Comparison of ENCODE assay signal across 29 mouse cellular contexts in the genomic region with DNA sequence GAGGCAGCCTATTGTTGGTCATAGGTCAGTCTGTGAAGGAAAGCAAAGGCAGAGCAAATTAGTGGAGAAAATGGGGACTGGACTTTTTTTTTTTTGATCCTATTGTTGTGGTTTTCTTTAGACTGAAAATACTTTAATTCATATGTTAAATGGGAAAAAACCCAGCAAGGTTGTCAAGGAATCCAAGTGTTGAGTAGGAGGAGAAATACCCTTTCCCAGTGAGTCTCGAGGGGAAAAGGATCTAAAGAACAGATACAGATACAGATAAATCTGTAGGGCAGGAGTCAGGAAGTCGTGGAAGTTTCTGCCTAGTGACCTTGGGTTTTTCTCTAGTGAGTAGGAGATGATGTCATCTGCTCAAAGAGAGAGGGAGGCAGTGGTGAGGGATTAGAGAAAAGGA. TPM values are rescaled to one million over a fixed set of nuclear protein-coding genes. Genes with fewer than 3 reads are reported as not detected.
DNase-seq lines count a peak whose midpoint lies in the region; ATAC-seq and TF ChIP-seq lines count a peak whose summit lies in the region.
"Had no signal": no experiment of that assay in that cellular context is flagged by ENCODE, and none has a peak within 500 bp of the region (broad histone marks: within the 10 kb centered on the region; RNA-seq: fewer than 3 reads in every experiment).

No protein-coding gene starts in this region.

- no peaks in the 10 kb centered on the region for H3K4me1 ChIP-seq in embryonic facial prominence, embryonic 14.5 days (ENCODE audit: control insufficient read depth, insufficient read depth, low read length)
- H3K4me1 ChIP-seq in embryonic facial prominence, embryonic 10.5 days, result no peaks in the 10 kb centered on the region
- H3K4me1 ChIP-seq in lung, postnatal 0 days (ENCODE audit: insufficient read depth, low read depth, low read length), result no peaks in the 10 kb centered on the region
- H3K4me1 ChIP-seq: embryonic facial prominence, embryonic 12.5 days; heart, embryonic 12.5 days; hindbrain, embryonic 12.5 days; lung, embryonic 15.5 days; megakaryocyte, embryonic 14.5 days had no signal

- H3K27me3 ChIP-seq in embryonic facial prominence, embryonic 14.5 days (replicated peaks; ENCODE audit: control insufficient read depth, insufficient read depth, low read length), result no peaks in the 10 kb centered on the region
- peaks cover 27% of the 10 kb centered on the region for H3K27me3 ChIP-seq in embryonic facial prominence, embryonic 10.5 days (replicated peaks; ENCODE audit: low read depth, poor library complexity, severe bottlenecking)
- no peaks in the 10 kb centered on the region for H3K27me3 ChIP-seq in lung, postnatal 0 days (replicated peaks; ENCODE audit: insufficient read depth, low read length)
- H3K27me3 ChIP-seq: embryonic facial prominence, embryonic 12.5 days; heart, embryonic 12.5 days; hindbrain, embryonic 12.5 days; lung, embryonic 15.5 days; megakaryocyte, embryonic 14.5 days had no signal

- DNase-seq in embryonic facial prominence, embryonic 14.5 days (ENCODE audit: low spot score), result peak; percentile 10
- DNase-seq in embryonic facial prominence, embryonic 10.5 days (ENCODE audit: low spot score), result no peak
- DNase-seq in lung, postnatal 0 days (ENCODE audit: low spot score), result peak; percentile 15
- DNase-seq in lung, postnatal 36 days, result no peak
- peak; percentile 21 for DNase-seq in embryo, embryonic 10.5 days (ENCODE audit: low spot score)
- no peak for DNase-seq in cerebellum, adult 9-11 months
- DNase-seq in layer of hippocampus, adult 11-12 months (ENCODE audit: low spot score), result no peak
- DNase-seq: adrenal gland, postnatal 10 days; cerebellum, adult 11 months; cerebellum, adult 9-10 months; heart, adult 2 months; heart, postnatal 10 days; kidney, adult 9 months; kidney, postnatal 10 days; layer of hippocampus, adult 9-11 months; liver; lung, postnatal 4 days; midbrain, embryonic 14.5 days; right cerebral cortex, postnatal 25 days; thymus, postnatal 14 days had no signal

- H3K9me3 ChIP-seq in embryonic facial prominence, embryonic 14.5 days (ENCODE audit: control insufficient read depth, low read length), result no peaks in the 10 kb centered on the region
- no peaks in the 10 kb centered on the region for H3K9me3 ChIP-seq in embryonic facial prominence, embryonic 10.5 days
- no peaks in the 10 kb centered on the region for H3K9me3 ChIP-seq in lung, postnatal 0 days (ENCODE audit: low read length)
- H3K9me3 ChIP-seq: embryonic facial prominence, embryonic 12.5 days; heart, embryonic 12.5 days; hindbrain, embryonic 12.5 days; lung, embryonic 15.5 days; megakaryocyte, embryonic 14.5 days had no signal

- no peaks in the 10 kb centered on the region for H3K36me3 ChIP-seq in embryonic facial prominence, embryonic 14.5 days (ENCODE audit: control insufficient read depth, insufficient read depth, low read length)
- H3K36me3 ChIP-seq in embryonic facial prominence, embryonic 10.5 days (replicated peaks), result no peaks in the 10 kb centered on the region
- no peaks in the 10 kb centered on the region for H3K36me3 ChIP-seq in lung, postnatal 0 days (ENCODE audit: insufficient read depth, low read length)
- H3K36me3 ChIP-seq: embryonic facial prominence, embryonic 12.5 days; heart, embryonic 12.5 days; hindbrain, embryonic 12.5 days; lung, embryonic 15.5 days had no signal

- no peak for TF ChIP-seq CTCF in lung, postnatal 0 days (IDR thresholded peaks at IDR 0.05)

- 23% methylated on average over 2 of the region's 2 CpGs for WGBS in embryonic facial prominence, embryonic 14.5 days
- 19% methylated on average over 2 of the region's 2 CpGs for WGBS in embryonic facial prominence, embryonic 10.5 days
- WGBS in lung, postnatal 0 days, result 12% methylated on average over 2 of the region's 2 CpGs

- H3K27ac ChIP-seq in embryonic facial prominence, embryonic 14.5 days (replicated peaks; ENCODE audit: low read depth, low read length), result no peak overlapping the region
- no peak overlapping the region for H3K27ac ChIP-seq in embryonic facial prominence, embryonic 10.5 days (replicated peaks)
- H3K27ac ChIP-seq in lung, postnatal 0 days (ENCODE audit: low read length), result no peak overlapping the region
- H3K27ac ChIP-seq: embryonic facial prominence, embryonic 12.5 days; heart, adult 2 months; hindbrain, embryonic 12.5 days; liver, embryonic 14.5 days had no signal

- TF ChIP-seq EP300 in lung, postnatal 0 days (IDR thresholded peaks at IDR 0.05), result no peak

- no peak for ATAC-seq in embryonic facial prominence, embryonic 14.5 days (ENCODE audit: low read depth)
- ATAC-seq in lung, postnatal 0 days, result no peak
- ATAC-seq: forebrain, embryonic 16.5 days; intestine, postnatal 0 days had no signal

- no peak overlapping the region for H3K4me3 ChIP-seq in embryonic facial prominence, embryonic 14.5 days (ENCODE audit: low read depth, low read length)
- H3K4me3 ChIP-seq in embryonic facial prominence, embryonic 10.5 days, result no peak overlapping the region
- H3K4me3 ChIP-seq in lung, postnatal 0 days (ENCODE audit: low read depth, low read length), result no peak overlapping the region
- H3K4me3 ChIP-seq: embryonic facial prominence, embryonic 12.5 days; erythroblast, embryonic 14.5 days; heart, adult 2 months; heart, embryonic 12.5 days; hindbrain, embryonic 12.5 days; lung, embryonic 15.5 days; megakaryocyte, embryonic 14.5 days had no signal

- no peak overlapping the region for H3K9ac ChIP-seq in embryonic facial prominence, embryonic 14.5 days (ENCODE audit: low read depth, low read length)
- no peak overlapping the region for H3K9ac ChIP-seq in lung, postnatal 0 days (replicated peaks; ENCODE audit: low read depth)
- H3K9ac ChIP-seq: embryonic facial prominence, embryonic 12.5 days; heart, embryonic 12.5 days; hindbrain, embryonic 12.5 days; liver, embryonic 14.5 days; lung, embryonic 15.5 days had no signal

- no peak overlapping the region for H3K4me2 ChIP-seq in embryonic facial prominence, embryonic 14.5 days (ENCODE audit: low read depth, low read length)
- H3K4me2 ChIP-seq in lung, postnatal 0 days (replicated peaks; ENCODE audit: low read depth, low read length), result no peak overlapping the region
- H3K4me2 ChIP-seq: embryonic facial prominence, embryonic 12.5 days; heart, embryonic 12.5 days; hindbrain, embryonic 12.5 days; lung, embryonic 15.5 days had no signal

RNA-seq across cellular contexts. Expression of a gene that starts 30.6 kb away (rescaled TPM):
- 43.0 and 50.5 TPM in 2 replicates for polyA plus RNA-seq in embryonic facial prominence, embryonic 14.5 days (2014; fragmentation: Nextera tagmentation; extraction: Ambion mirVana)
- polyA plus RNA-seq in embryonic facial prominence, embryonic 10.5 days (2016; fragmentation: Nextera tagmentation; extraction: Ambion mirVana), result 13.4 and 15.3 TPM in 2 replicates
- polyA plus RNA-seq in lung, postnatal 0 days (2015; fragmentation: Nextera tagmentation; extraction: Ambion mirVana), result 7.1 and 7.9 TPM in 2 replicates
- polyA plus RNA-seq: erythroblast, embryonic 14.5 days had no signal

Comparison
In these comparisons a context has a peak if more than half of its experiments do, and no peak if none do; other contexts are left out.
1. DNase-seq: peak in embryonic facial prominence, embryonic 14.5 days (single experiment), lung, postnatal 0 days (single experiment) and embryo, embryonic 10.5 days (single experiment); none in embryonic facial prominence, embryonic 10.5 days (single experiment), lung, postnatal 36 days (single experiment), cerebellum, adult 9-11 months (single experiment) and layer of hippocampus, adult 11-12 months (single experiment).